Mouse (Mus musculus): ENCODE results near the gene 8030411F24Rik.

DNA sequence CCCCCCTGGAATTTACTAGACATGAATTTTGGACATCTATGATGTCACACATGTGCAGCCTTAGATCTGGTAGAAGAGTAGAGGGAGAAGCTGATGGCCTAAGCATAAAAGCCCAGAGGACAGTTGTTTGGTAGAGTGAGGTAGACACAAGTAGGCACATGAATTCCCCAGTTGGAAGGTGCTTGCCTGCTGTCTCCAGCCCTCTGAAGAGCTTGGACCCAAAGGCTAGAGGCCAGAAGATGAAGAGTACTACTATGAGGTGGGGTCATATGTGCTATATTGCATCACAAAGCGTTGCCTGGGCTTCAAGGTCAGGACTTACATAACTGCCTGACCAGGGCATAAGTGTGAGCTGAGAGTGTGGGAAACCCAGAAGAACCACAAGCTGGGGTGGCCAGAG, 16.7 kb downstream of the 8030411F24Rik start, which contains the start of gene Cst8:
- TF ChIP-seq CTCF (IDR thresholded peaks at IDR 0.05; ENCODE audit: insufficient read depth, low read length) (no peak), POLR2A (IDR thresholded peaks at IDR 0.05; ENCODE audit: borderline replicate concordance, extremely low read depth, low read depth, low read length) (no peak)

Data from lung, adult 2 months (tissue).